Mouse (Mus musculus) c-Kit-positive CD71-positive TER-119-negative erythroid progenitor cells, embryonic 14.5 days (primary cell): ENCODE results near the gene Havcr2.
"Not testable (repeated sequence)": the region's sequence is repeated elsewhere in the genome, so short reads cannot be mapped to it uniquely, and the experiment has no call there.

Source experiments
- DNase-seq: peaks from one replicate; pipeline ENCODE4 v3.0.0-alpha.2; 2013; ENCODE audit warnings: low read depth

Gene Havcr2

GRCm38 (mm10) chr11:46454453-46455045 is at the start of gene Havcr2:
TSS of gene Havcr2 (plus strand) at chr11:46454935.
- peak; percentile 59 for DNase-seq

DNA sequence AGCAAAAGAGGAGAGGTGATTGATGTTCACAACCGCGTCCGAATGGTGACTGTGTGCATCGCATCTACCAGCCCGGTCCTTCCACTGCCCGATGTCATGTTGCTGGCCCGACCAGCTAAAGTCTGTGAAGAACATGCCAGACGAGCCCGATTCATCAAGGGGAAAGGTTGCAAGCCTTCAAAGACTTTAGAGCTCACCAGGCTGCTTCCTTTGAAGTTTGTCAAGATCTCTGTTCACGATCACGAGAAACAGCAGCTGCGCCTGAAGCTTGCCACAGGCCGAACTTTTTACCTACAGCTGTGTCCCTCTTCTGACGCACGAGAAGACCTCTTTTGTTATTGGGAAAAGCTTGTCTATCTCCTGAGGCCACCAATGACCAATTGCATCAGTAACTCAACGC is 49.7 kb upstream of the Havcr2 start:
- DNase-seq, result no peak

DNA sequence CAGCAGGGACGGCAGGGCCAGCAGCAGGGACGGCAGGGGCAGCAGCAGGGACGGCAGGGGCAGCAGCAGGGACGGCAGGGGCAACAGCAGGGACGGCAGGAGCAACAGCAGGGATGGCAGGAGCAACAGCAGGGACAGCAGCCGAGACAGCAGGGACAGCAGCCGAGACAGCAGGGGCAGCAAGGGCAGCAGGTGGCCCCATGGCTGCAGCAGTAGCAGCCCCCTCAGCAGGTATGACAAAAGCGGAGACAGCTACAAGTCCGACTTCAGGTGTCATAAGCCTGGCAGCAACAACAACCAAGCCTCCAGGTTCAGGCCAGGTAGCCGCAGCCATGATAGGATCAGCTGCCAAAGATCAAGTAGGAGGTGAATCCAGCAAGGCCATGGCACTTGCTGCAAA is 48.0 kb upstream of the Havcr2 start:
- no peak for DNase-seq

- DNase-seq, result no peak
Measured at GRCm38 (mm10) chr11:46410018-46410563, 44.6 kb upstream of the Havcr2 start.

- DNase-seq, result no peak
Measured at GRCm38 (mm10) chr11:46418438-46418837, 36.3 kb upstream of the Havcr2 start.

- DNase-seq, result no peak
Measured at GRCm38 (mm10) chr11:46418860-46419259, 35.9 kb upstream of the Havcr2 start.

DNA sequence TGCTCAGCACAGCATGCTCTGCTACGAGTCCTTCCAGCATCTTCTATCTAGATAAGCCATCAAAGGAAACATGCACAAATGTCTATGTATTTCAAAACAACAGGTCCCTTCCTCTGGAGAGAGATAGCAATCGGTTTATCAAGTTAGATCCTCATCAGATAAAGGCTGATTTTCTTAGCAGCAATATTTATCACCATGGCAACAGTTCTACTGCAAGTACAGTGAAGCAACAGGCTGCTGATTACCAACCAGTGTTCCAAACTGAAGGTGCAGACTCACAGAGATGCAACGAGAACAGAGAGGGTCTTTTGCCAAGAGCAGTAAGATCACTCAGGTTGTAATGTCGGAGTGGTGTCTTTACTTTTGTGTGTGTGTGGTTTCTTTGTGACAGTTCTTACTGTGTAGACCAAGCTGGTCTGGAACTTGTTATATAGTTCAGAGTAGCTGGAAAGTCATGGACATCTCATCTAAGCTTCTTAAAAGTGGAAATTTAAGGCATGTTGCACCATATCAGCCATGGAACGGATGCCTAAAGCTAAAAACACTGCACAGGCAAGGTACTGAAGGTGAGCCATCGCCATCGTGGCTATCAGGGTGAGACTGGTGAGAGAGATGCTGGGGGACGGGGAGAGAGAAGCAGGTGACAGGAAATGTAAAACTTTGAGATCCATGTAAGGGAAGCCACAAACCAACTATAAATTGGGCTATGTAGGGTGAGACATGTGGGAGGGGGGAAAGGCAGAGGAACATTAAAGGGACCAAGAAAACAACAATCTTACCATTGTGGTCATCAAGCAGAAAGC is 33.4 kb upstream of the Havcr2 start:
- no peak for DNase-seq

DNA sequence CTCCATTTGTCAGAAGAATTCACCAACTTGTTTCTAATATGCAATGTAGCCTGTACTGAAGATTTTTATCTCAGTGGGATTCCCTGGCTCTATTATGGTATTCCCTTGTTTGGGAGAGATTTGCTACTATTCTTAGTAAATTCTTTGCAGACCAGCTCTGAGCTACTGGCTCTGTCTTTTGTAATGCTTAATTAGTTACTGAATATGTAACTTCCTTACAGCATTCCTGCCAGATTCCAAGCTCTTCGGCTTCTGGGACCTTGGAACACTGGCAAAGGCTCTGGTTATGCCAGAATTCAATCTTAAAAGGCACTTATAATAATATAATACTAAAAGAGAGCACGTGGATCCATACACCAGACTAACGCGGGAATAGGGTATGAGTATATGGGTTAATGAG is 26.6 kb upstream of the Havcr2 start:
- not testable (repeated sequence) for DNase-seq

GRCm38 (mm10) chr11:46430123-46430522 is 24.6 kb upstream of the Havcr2 start:
- no peak for DNase-seq

DNA sequence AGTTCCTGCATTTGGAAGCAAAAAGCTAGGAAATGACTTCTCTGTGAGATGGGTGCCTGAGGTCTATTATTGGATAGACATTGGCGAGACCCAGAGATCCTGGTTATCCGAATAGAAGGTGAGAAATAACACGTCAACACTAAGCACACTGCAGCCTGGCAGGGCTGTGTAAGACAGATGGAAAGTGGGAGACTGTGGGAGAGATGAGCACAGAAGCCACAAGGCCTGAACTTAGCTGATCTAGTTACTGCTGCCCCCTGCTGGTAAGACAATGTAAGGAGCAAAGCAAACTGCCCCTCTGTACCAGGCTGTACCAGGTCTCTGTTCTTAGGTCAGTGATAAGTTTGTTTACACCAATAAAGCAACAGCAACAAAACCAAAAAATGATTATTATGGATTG is 23.6 kb upstream of the Havcr2 start:
- DNase-seq, result peak; percentile 67

- DNase-seq, result peak; percentile 44
Measured at GRCm38 (mm10) chr11:46435363-46435762, 19.4 kb upstream of the Havcr2 start.

GRCm38 (mm10) chr11:46436760-46437458 is 17.8 kb upstream of the Havcr2 start, which contains the start of gene Med7:
TSS of gene Med7 (plus strand) at chr11:46436925.
- DNase-seq, result peak; percentile 98

- peak; percentile 60 for DNase-seq
Measured at GRCm38 (mm10) chr11:46437459-46438000, 17.2 kb upstream of the Havcr2 start.

GRCm38 (mm10) chr11:46439005-46439543 is 15.7 kb upstream of the Havcr2 start:
- DNase-seq, result peak; percentile 65

GRCm38 (mm10) chr11:46441774-46442173 is 13.0 kb upstream of the Havcr2 start:
- peak; percentile 59 for DNase-seq

DNA sequence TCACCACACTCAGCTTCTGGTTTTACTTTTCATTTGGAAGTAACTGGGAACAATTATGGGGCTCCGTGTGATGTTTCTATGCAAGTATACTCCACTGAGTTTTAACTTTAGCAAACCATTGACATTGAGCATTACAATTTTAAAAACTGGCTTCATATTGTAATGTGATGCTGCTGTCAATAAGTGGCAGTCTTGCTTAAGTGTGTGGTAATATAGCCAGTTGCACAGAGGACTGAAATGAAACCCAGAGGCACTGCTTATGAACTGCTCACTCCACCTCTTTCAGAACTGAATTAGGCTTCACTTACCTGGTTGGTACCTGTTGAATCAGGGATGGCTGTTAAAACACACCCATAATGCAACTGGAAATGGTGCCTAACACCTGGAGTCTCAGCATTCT is 11.6 kb upstream of the Havcr2 start:
- no peak for DNase-seq

DNA sequence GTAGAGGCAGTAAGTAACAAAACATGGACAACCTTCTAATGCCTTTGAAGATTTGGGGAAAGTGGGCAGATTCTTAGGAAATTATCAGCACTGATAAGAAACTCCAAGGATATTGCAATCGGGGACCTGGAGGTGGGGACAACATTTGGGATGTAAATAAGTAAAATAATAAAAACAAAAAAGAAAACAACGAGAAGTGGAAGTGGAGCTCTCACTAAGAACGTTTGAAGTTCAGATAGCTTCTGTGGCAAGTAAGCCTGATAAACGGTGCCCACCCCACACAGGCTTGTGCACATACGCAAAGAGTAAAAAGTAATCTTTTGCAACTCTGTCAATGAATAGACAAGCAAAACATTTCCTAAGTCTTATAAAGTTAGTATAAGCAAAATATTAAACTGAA is 10.8 kb upstream of the Havcr2 start:
- DNase-seq, result no peak

GRCm38 (mm10) chr11:46446150-46446549 is 8.6 kb upstream of the Havcr2 start:
- DNase-seq, result no peak

DNA sequence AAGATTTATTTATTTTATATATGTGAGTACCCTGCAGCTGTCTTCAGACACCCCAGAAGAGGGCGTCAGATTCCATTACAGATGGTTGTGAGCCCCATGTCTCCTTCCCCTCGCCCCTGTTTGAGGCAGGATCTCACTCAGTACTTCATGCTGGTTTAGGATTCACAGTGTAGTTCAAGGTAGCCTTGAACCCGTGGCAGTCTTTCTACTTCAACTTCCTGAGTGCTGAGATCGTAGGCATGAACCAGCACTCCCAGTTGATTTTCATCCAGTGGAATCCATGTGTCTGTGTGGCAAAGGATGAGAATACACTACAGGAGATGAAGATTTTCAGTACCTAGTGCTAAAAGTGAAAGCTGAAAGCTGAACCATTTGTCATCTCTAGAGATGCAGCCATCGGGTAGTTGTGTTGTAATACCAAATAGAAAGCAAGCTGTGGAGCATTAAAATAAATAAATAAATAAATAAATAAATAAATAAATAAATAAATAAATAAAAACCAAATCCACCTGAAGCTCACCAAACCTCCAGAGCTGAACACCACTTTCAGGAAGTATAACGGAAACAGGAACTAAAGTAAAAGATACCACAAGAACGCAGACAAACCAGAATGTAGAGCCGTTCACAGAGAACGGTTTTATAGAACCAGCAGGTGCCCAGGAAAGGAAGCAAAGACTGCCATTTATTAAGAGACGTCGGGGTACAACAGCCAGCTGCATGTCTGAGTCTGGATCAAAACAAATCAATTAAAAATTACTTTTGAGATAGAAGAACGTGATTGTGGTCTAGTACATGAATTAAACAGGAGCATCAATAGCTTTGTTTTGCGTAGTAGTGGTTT is 6.9 kb upstream of the Havcr2 start:
- no peak for DNase-seq

- no peak for DNase-seq
Measured at GRCm38 (mm10) chr11:46449461-46450080, 5.2 kb upstream of the Havcr2 start.

DNA sequence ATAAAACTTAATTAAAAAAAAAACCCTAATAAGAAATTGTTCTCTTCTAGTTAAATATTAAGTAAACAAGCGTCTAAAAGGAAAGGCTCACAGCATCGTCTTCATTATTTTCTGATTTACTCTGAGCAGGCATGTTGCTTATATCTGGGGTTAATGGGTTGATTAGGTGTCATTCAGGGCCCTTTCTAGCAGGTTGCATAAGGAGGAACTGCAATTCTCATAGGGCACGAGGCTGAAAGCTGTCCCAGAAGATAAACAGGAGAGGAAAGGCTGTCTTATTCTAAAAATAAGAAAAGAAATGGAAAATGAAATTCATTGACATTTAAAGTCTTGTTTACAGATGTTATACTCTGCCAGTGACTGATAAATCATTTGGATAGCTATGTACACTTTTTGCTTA is 5.2 kb downstream of the Havcr2 start:
- DNase-seq, result no peak
